Mouse (Mus musculus) gastrocnemius, postnatal 10 days (tissue): ENCODE results near the gene Fgf15. TPM values are rescaled to one million over a fixed set of nuclear protein-coding genes. Genes with fewer than 3 reads are reported as not detected.

Experiments used
- total RNA-seq, 2 experiments: library from RNA; stranded (reverse); gene quantifications; 2 replicates each; pipeline ENCODE4 v1.2.3; 2021

Fgf15 gene
- total RNA-seq, 2 experiments from 2014 or later, result not detected

Other genes with a start within 250 kb of the Fgf15 start
- gene Ano1, start 144.6 kb upstream of the Fgf15 start, total RNA-seq, result 10 to 100 TPM in 1 of 2 experiments, 1 to 10 TPM in 1; 8.6 to 11.6 TPM
- not detected for gene Fgf3, start 58.4 kb upstream of the Fgf15 start, total RNA-seq
- gene Fgf4, start 49.2 kb upstream of the Fgf15 start, total RNA-seq, result under 1 TPM; 0.09 to 0.27 TPM
- 10 to 100 TPM; 12.1 to 12.9 TPM for gene LTO1, start 18.6 kb downstream of the Fgf15 start, total RNA-seq
- 10 to 100 TPM; 34.7 to 51.6 TPM for gene Ccnd1, start 43.4 kb downstream of the Fgf15 start, total RNA-seq